Mouse (Mus musculus) E14TG2a.4 (cell line): Measurements from ENCODE around the gene Tfap2b.

Source experiments
- CTCF ChIP-seq: conservative IDR thresholded peaks from 2 replicates; pipeline ENCODE4 v1.5.1; 2014; ENCODE audit warnings: low read length
- NANOG ChIP-seq: IDR thresholded peaks from 2 replicates; pipeline ENCODE4 v1.6.1; 2014; ENCODE audit warnings: borderline replicate concordance, low read length, mixed read lengths
- POU5F1 ChIP-seq: IDR thresholded peaks from 2 replicates; pipeline ENCODE4 v1.6.1; 2014; ENCODE audit warnings: low read length, borderline replicate concordance

GRCm38 (mm10) chr1:19218221-19218620 is 9.5 kb downstream of the Tfap2b start:
- TF ChIP-seq CTCF (no peak), POU5F1 (no peak), NANOG (no peak)
